Mouse (Mus musculus) small intestine, adult 2 months (tissue): ENCODE measurements around the gene Ccdc144b.

Source experiments
- CTCF ChIP-seq: fragments of 200-500 bp; IDR thresholded peaks from 2 replicates; pipeline ENCODE4 v1.5.1; 2012; ENCODE audit warnings: low read depth, mild to moderate bottlenecking, control low read depth, inconsistent platforms, low read length, moderate library complexity, mixed read lengths; ENCODE audit not compliant: insufficient replicate concordance, insufficient read length; ENCODE audit errors: extremely low read depth
- POLR2A ChIP-seq: fragments of 200-500 bp; IDR thresholded peaks from 2 replicates; pipeline ENCODE4 v1.6.1; 2012; ENCODE audit warnings: low read depth, mild to moderate bottlenecking, control low read depth, inconsistent platforms, low read length, moderate library complexity

DNA sequence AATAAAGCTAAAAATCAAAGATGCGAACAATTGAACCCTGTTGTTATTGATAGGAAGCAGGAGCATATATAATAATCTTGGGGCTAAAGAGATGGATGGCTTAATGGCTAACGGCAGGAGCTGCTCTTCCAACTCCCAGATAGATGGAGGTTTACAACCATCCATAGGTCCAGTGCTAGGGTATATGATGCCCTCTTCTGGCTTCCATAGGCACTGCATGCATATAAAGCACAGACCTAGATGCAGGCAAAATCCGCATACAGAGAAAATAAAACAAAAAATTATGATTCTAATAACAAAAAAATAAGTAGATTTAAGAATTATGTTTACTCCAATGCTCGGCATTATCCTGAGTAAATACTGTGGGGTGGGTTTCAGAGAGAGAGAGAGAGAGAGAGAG, 80.4 kb downstream of the Ccdc144b start:
- no peak for TF ChIP-seq POLR2A
- no peak for TF ChIP-seq CTCF
